9 mouse cellular contexts compared by ENCODE assay signal in genomic region chr7:132802691-132803090, GRCm38 (mm10). TPM values are rescaled to one million over a fixed set of nuclear protein-coding genes. Genes with fewer than 3 reads are reported as not detected.
A peak's percentile ranks its signal among the peaks of the same experiment; 100 is the strongest.
DNase-seq lines count a peak whose midpoint lies in the region; ATAC-seq and TF ChIP-seq lines count a peak whose summit lies in the region.
"Had no signal": no experiment of that assay in that cellular context is flagged by ENCODE, and none has a peak within 500 bp of the region (broad histone marks: within the 10 kb centered on the region; RNA-seq: fewer than 3 reads in every experiment).

No protein-coding gene starts in this region.

- H3K9me3 ChIP-seq in lung, postnatal 0 days (ENCODE audit: low read length) = no peaks in the 10 kb centered on the region
- no peaks in the 10 kb centered on the region for H3K9me3 ChIP-seq in heart, embryonic 14.5 days (ENCODE audit: control insufficient read depth, low read length)
- no peaks in the 10 kb centered on the region for H3K9me3 ChIP-seq in limb, embryonic 12.5 days

- peaks cover 82% of the 10 kb centered on the region for H3K4me1 ChIP-seq in heart, adult 2 months (ENCODE audit: control insufficient read depth, insufficient read depth, low read length)
- H3K4me1 ChIP-seq in lung, postnatal 0 days (ENCODE audit: insufficient read depth, low read depth, low read length) = peaks cover 48% of the 10 kb centered on the region; the same call in 1 of the 2 replicates
- peaks cover 55 to 81% of the 10 kb centered on the region in 2 experiments for H3K4me1 ChIP-seq in heart, embryonic 14.5 days (ENCODE audit: control insufficient read depth in 2 of 2, insufficient read depth in 2 of 2, low read length in 2 of 2)
- H3K4me1 ChIP-seq in limb, embryonic 12.5 days (replicated peaks) = peaks cover 52% of the 10 kb centered on the region

- ATAC-seq in lung, postnatal 0 days = no peak
- ATAC-seq in heart, embryonic 14.5 days (ENCODE audit: insufficient number of reproducible peaks, insufficient read depth, low FRiP score, low read depth) = no peak
- no peak for ATAC-seq in limb, embryonic 12.5 days (ENCODE audit: insufficient number of reproducible peaks, insufficient read depth, low FRiP score, low TSS enrichment, low read depth)
- ATAC-seq: midbrain, embryonic 16.5 days had no signal

- no peak for TF ChIP-seq EP300 in heart, adult 2 months (IDR thresholded peaks at IDR 0.05; ENCODE audit: insufficient read depth, low read depth, low read length)
- TF ChIP-seq EP300 in lung, postnatal 0 days (IDR thresholded peaks at IDR 0.05) = no peak

- H3K27me3 ChIP-seq in heart, adult 2 months (ENCODE audit: control insufficient read depth, insufficient read depth, low read length) = no peaks in the 10 kb centered on the region
- H3K27me3 ChIP-seq in lung, postnatal 0 days (replicated peaks; ENCODE audit: insufficient read depth, low read length) = no peaks in the 10 kb centered on the region
- no peaks in the 10 kb centered on the region for H3K27me3 ChIP-seq in heart, embryonic 14.5 days (ENCODE audit: control insufficient read depth, insufficient read depth, low read length)
- H3K27me3 ChIP-seq in limb, embryonic 12.5 days = no peaks in the 10 kb centered on the region

- H3K27ac ChIP-seq in heart, adult 2 months = peak overlapping the region; percentile 81
- H3K27ac ChIP-seq in lung, postnatal 0 days (ENCODE audit: low read length) = peak overlapping the region; percentile 63; the same call in 1 of the 2 replicates
- H3K27ac ChIP-seq in heart, embryonic 14.5 days (replicated peaks in 1 of 2; ENCODE audit: control insufficient read depth in 1 of 2, insufficient read depth in 1 of 2, low read depth in 2 of 2, low read length in 2 of 2) = peak overlapping the region; percentile 61 to 79
- H3K27ac ChIP-seq in limb, embryonic 12.5 days = 0 out of 2 replicates have a peak overlapping the region, but pooled peaks have one; percentile 23

- H3K4me3 ChIP-seq in heart, adult 2 months = no peak overlapping the region
- H3K4me3 ChIP-seq in lung, postnatal 0 days (ENCODE audit: low read depth, low read length) = no peak overlapping the region
- no peak overlapping the region for H3K4me3 ChIP-seq in heart, embryonic 14.5 days (ENCODE audit: control insufficient read depth in 1 of 2, insufficient read depth in 1 of 2, low read depth in 1 of 2, low read length in 2 of 2)
- no peak overlapping the region for H3K4me3 ChIP-seq in limb, embryonic 12.5 days (replicated peaks)

- no peak overlapping the region for H3K4me2 ChIP-seq in lung, postnatal 0 days (replicated peaks; ENCODE audit: low read depth, low read length)
- H3K4me2 ChIP-seq in heart, embryonic 14.5 days (ENCODE audit: low read length) = no peak overlapping the region
- no peak overlapping the region for H3K4me2 ChIP-seq in limb, embryonic 12.5 days

- intact Hi-C loops in heart, adult 2 months (cut with DNase I) = no loop called here
- intact Hi-C loops in heart, postnatal 14 days (cut with DNase I) = no loop called here

- peaks cover 8% of the 10 kb centered on the region for H3K79me2 ChIP-seq in heart, adult 2 months (replicated peaks; ENCODE audit: control insufficient read depth, insufficient read depth, low read length)

- peak; percentile 36 to 51 for DNase-seq in heart, adult 2 months
- no peak for DNase-seq in heart, postnatal 14 days
- DNase-seq in lung, postnatal 0 days (ENCODE audit: low spot score) = no peak
- DNase-seq in lung, postnatal 25 days (ENCODE audit: low spot score) = no peak
- DNase-seq in embryo, embryonic 9.5 days (ENCODE audit: extremely low spot score) = no peak
- DNase-seq in frontal cortex, postnatal 14 days (ENCODE audit: low spot score in 2 of 2) = no peak

- WGBS in heart, adult 2 months = 57% methylated on average over 11 of the region's 11 CpGs
- WGBS in lung, postnatal 0 days = 70% methylated on average over 11 of the region's 11 CpGs
- WGBS in heart, embryonic 14.5 days = 51% methylated on average over 11 of the region's 11 CpGs
- WGBS in limb, embryonic 12.5 days = 84% methylated on average over 11 of the region's 11 CpGs

- peaks cover 20% of the 10 kb centered on the region for H3K36me3 ChIP-seq in heart, adult 2 months (ENCODE audit: control insufficient read depth, insufficient read depth, low read length)
- no peaks in the 10 kb centered on the region for H3K36me3 ChIP-seq in lung, postnatal 0 days (ENCODE audit: insufficient read depth, low read length)
- no peaks in the 10 kb centered on the region for H3K36me3 ChIP-seq in heart, embryonic 14.5 days (ENCODE audit: control insufficient read depth, insufficient read depth, low read length)
- H3K36me3 ChIP-seq in limb, embryonic 12.5 days = peaks cover 22% of the 10 kb centered on the region; the same call in 1 of the 2 replicates

- no peak for TF ChIP-seq POLR2A in heart, adult 2 months (IDR thresholded peaks at IDR 0.05; ENCODE audit: insufficient read depth, low read depth, low read length)

- H3K9ac ChIP-seq in heart, adult 2 months (ENCODE audit: low read depth, low read length) = 0 out of 2 replicates have a peak overlapping the region, but pooled peaks have one; percentile 3
- H3K9ac ChIP-seq in lung, postnatal 0 days (replicated peaks; ENCODE audit: low read depth) = no peak overlapping the region
- peak overlapping the region; percentile 8; the same call in 1 of the 2 replicates for H3K9ac ChIP-seq in heart, embryonic 14.5 days (ENCODE audit: low read length)
- no peak overlapping the region for H3K9ac ChIP-seq in limb, embryonic 12.5 days (replicated peaks)

- no peak for TF ChIP-seq CTCF in heart, adult 2 months (IDR thresholded peaks at IDR 0.05)
- TF ChIP-seq CTCF in lung, postnatal 0 days (IDR thresholded peaks at IDR 0.05) = no peak

RNA-seq across cellular contexts. Expression of gene Fam53b, which starts 11.0 kb away (rescaled TPM):
- 10 to 100 TPM; 22.0 to 26.9 TPM for total RNA-seq in heart, adult 2 months (2021)
- 22.5 and 25.7 TPM in 2 replicates for polyA plus RNA-seq in heart, adult 2 months (2012; rRNA removed)
- total RNA-seq in heart, postnatal 14 days (2021) = 10 to 100 TPM; 29.2 to 34.1 TPM
- polyA plus RNA-seq in lung, postnatal 0 days (2015; fragmentation: Nextera tagmentation; extraction: Ambion mirVana) = 27.2 and 31.2 TPM in 2 replicates
- polyA plus RNA-seq in heart, embryonic 14.5 days (2014; fragmentation: Nextera tagmentation; extraction: Ambion mirVana) = 15.4 and 15.6 TPM in 2 replicates
- 27.7 and 29.8 TPM in 2 replicates for polyA plus RNA-seq in limb, embryonic 12.5 days (2016; fragmentation: Nextera tagmentation; extraction: Ambion mirVana)

RNA-seq across cellular contexts. Expression of gene Eef1akmt2, which starts 49.8 kb away (rescaled TPM):
- total RNA-seq in heart, adult 2 months (2021) = 1 to 10 TPM; 7.7 TPM
- 5.2 and 6.0 TPM in 2 replicates for polyA plus RNA-seq in heart, adult 2 months (2012; rRNA removed)
- 10 to 100 TPM in 1 of 2 experiments, 1 to 10 TPM in 1; 9.5 to 10.9 TPM for total RNA-seq in heart, postnatal 14 days (2021)
- 34.5 and 37.2 TPM in 2 replicates for polyA plus RNA-seq in lung, postnatal 0 days (2015; fragmentation: Nextera tagmentation; extraction: Ambion mirVana)
- 40.4 and 42.0 TPM in 2 replicates for polyA plus RNA-seq in heart, embryonic 14.5 days (2014; fragmentation: Nextera tagmentation; extraction: Ambion mirVana)
- polyA plus RNA-seq in limb, embryonic 12.5 days (2016; fragmentation: Nextera tagmentation; extraction: Ambion mirVana) = 78.1 and 80.3 TPM in 2 replicates

RNA-seq across cellular contexts. Expression of gene Abraxas2, which starts 56.3 kb away (rescaled TPM):
- total RNA-seq in heart, adult 2 months (2021) = 10 to 100 TPM; 20.3 to 21.3 TPM
- polyA plus RNA-seq in heart, adult 2 months (2012; rRNA removed) = 9.8 and 15.9 TPM in 2 replicates
- 10 to 100 TPM; 19.2 to 20.8 TPM for total RNA-seq in heart, postnatal 14 days (2021)
- polyA plus RNA-seq in lung, postnatal 0 days (2015; fragmentation: Nextera tagmentation; extraction: Ambion mirVana) = 26.7 and 27.1 TPM in 2 replicates
- polyA plus RNA-seq in heart, embryonic 14.5 days (2014; fragmentation: Nextera tagmentation; extraction: Ambion mirVana) = 29.4 and 33.0 TPM in 2 replicates
- 40.4 and 40.8 TPM in 2 replicates for polyA plus RNA-seq in limb, embryonic 12.5 days (2016; fragmentation: Nextera tagmentation; extraction: Ambion mirVana)

Comparison
In these comparisons a context has a peak if more than half of its experiments do, and no peak if none do; other contexts are left out.
1. DNase-seq: peak in heart, adult 2 months (2 of 2); none in heart, postnatal 14 days (0 of 2), lung, postnatal 0 days (single experiment), lung, postnatal 25 days (single experiment), embryo, embryonic 9.5 days (single experiment) and frontal cortex, postnatal 14 days (0 of 2).
2. H3K27ac ChIP-seq: peak in every context shown above with its lines; median percentile 81 in heart, adult 2 months; 70 in heart, embryonic 14.5 days; 63 in lung, postnatal 0 days; 23 in limb, embryonic 12.5 days.
3. H3K9ac ChIP-seq: peak in heart, adult 2 months (single experiment) and heart, embryonic 14.5 days (single experiment); none in lung, postnatal 0 days (single experiment) and limb, embryonic 12.5 days (single experiment).